Mouse (Mus musculus): ENCODE results near the gene Npr2. TPM values are rescaled to one million over a fixed set of nuclear protein-coding genes. Genes with fewer than 3 reads are reported as not detected.

Npr2 gene
- polyA plus RNA-seq, 1 experiment from 2014 or later = 11.1 TPM

GRCm38 (mm10) chr4:43674974-43675373 lies 43.2 kb downstream of the Npr2 start:
- ATAC-seq (ENCODE audit: low FRiP score, low TSS enrichment) = no peak
- Histone ChIP-seq H3K4me3 (ENCODE audit: low read length) (no peak overlapping the region), H3K4me1 (ENCODE audit: control insufficient read depth, insufficient read depth, low read length) (peaks cover 2% of the 10 kb centered on the region), H3K4me2 (replicated peaks; ENCODE audit: low read depth, low read length) (no peak overlapping the region), H3K9me3 (ENCODE audit: control insufficient read depth, low read length) (no peaks in the 10 kb centered on the region), H3K36me3 (ENCODE audit: control insufficient read depth, insufficient read depth, low read length) (peaks cover 2% of the 10 kb centered on the region; the same call in 1 of the 2 replicates), H3K27ac (ENCODE audit: low read depth, low read length) (no peak overlapping the region), H3K27me3 (ENCODE audit: control insufficient read depth, insufficient read depth, low read length) (no peaks in the 10 kb centered on the region), H3K9ac (ENCODE audit: low read depth, low read length) (no peak overlapping the region)
- WGBS = 83% methylated on average over 5 of the region's 5 CpGs

- H3K9me3 ChIP-seq (ENCODE audit: control insufficient read depth, low read length) = no peaks in the 10 kb centered on the region
- no peaks in the 10 kb centered on the region for H3K4me1 ChIP-seq (ENCODE audit: control insufficient read depth, insufficient read depth, low read length)
- H3K4me3 ChIP-seq (ENCODE audit: low read length) = no peak overlapping the region
- no peak overlapping the region for H3K4me2 ChIP-seq (replicated peaks; ENCODE audit: low read depth, low read length)
- no peak overlapping the region for H3K9ac ChIP-seq (ENCODE audit: low read depth, low read length)
- H3K27ac ChIP-seq (ENCODE audit: low read depth, low read length) = no peak overlapping the region
- WGBS = 72% methylated on average over 4 of the region's 4 CpGs
- H3K27me3 ChIP-seq (ENCODE audit: control insufficient read depth, insufficient read depth, low read length) = no peaks in the 10 kb centered on the region
- peaks cover 2% of the 10 kb centered on the region; the same call in 1 of the 2 replicates for H3K36me3 ChIP-seq (ENCODE audit: control insufficient read depth, insufficient read depth, low read length)
- no peak for ATAC-seq (ENCODE audit: low FRiP score, low TSS enrichment)
Measured at GRCm38 (mm10) chr4:43675608-43676007, 43.9 kb downstream of the Npr2 start.

GRCm38 (mm10) chr4:43678541-43678940 lies 46.8 kb downstream of the Npr2 start:
- H3K4me3 ChIP-seq (ENCODE audit: low read length) = no peak overlapping the region
- peaks cover 7% of the 10 kb centered on the region for H3K36me3 ChIP-seq (ENCODE audit: control insufficient read depth, insufficient read depth, low read length)
- no peak overlapping the region for H3K27ac ChIP-seq (ENCODE audit: low read depth, low read length)
- no peaks in the 10 kb centered on the region for H3K9me3 ChIP-seq (ENCODE audit: control insufficient read depth, low read length)
- no peaks in the 10 kb centered on the region for H3K27me3 ChIP-seq (ENCODE audit: control insufficient read depth, insufficient read depth, low read length)
- H3K4me2 ChIP-seq (replicated peaks; ENCODE audit: low read depth, low read length) = no peak overlapping the region
- 93% methylated on average over 6 of the region's 6 CpGs for WGBS
- H3K9ac ChIP-seq (ENCODE audit: low read depth, low read length) = no peak overlapping the region
- no peak for ATAC-seq (ENCODE audit: low FRiP score, low TSS enrichment)
- H3K4me1 ChIP-seq (ENCODE audit: control insufficient read depth, insufficient read depth, low read length) = no peaks in the 10 kb centered on the region

- H3K36me3 ChIP-seq (ENCODE audit: control insufficient read depth, insufficient read depth, low read length) = peaks cover 7% of the 10 kb centered on the region
- H3K9me3 ChIP-seq (ENCODE audit: control insufficient read depth, low read length) = no peaks in the 10 kb centered on the region
- no peaks in the 10 kb centered on the region for H3K27me3 ChIP-seq (ENCODE audit: control insufficient read depth, insufficient read depth, low read length)
- H3K4me3 ChIP-seq (ENCODE audit: low read length) = no peak overlapping the region
- H3K4me2 ChIP-seq (replicated peaks; ENCODE audit: low read depth, low read length) = no peak overlapping the region
- H3K4me1 ChIP-seq (ENCODE audit: control insufficient read depth, insufficient read depth, low read length) = no peaks in the 10 kb centered on the region
- no peak overlapping the region for H3K9ac ChIP-seq (ENCODE audit: low read depth, low read length)
- WGBS = 84% methylated on average over 7 of the region's 7 CpGs
- H3K27ac ChIP-seq (ENCODE audit: low read depth, low read length) = no peak overlapping the region
- ATAC-seq (ENCODE audit: low FRiP score, low TSS enrichment) = no peak
Measured at GRCm38 (mm10) chr4:43679416-43680043, 47.8 kb downstream of the Npr2 start.

- no peaks in the 10 kb centered on the region for H3K4me1 ChIP-seq (ENCODE audit: control insufficient read depth, insufficient read depth, low read length)
- WGBS = 96% methylated on average over 17 of the region's 17 CpGs
- no peak overlapping the region for H3K4me3 ChIP-seq (ENCODE audit: low read length)
- ATAC-seq (ENCODE audit: low FRiP score, low TSS enrichment) = no peak
- no peak overlapping the region for H3K4me2 ChIP-seq (replicated peaks; ENCODE audit: low read depth, low read length)
- no peak overlapping the region for H3K9ac ChIP-seq (ENCODE audit: low read depth, low read length)
- H3K36me3 ChIP-seq (ENCODE audit: control insufficient read depth, insufficient read depth, low read length) = no peaks in the 10 kb centered on the region
- no peaks in the 10 kb centered on the region for H3K27me3 ChIP-seq (ENCODE audit: control insufficient read depth, insufficient read depth, low read length)
- H3K9me3 ChIP-seq (ENCODE audit: control insufficient read depth, low read length) = no peaks in the 10 kb centered on the region
- no peak overlapping the region for H3K27ac ChIP-seq (ENCODE audit: low read depth, low read length)
Measured at GRCm38 (mm10) chr4:43690021-43690420, 58.3 kb downstream of the Npr2 start.

GRCm38 (mm10) chr4:43691026-43691425 lies 59.3 kb downstream of the Npr2 start:
- Histone ChIP-seq H3K9ac (ENCODE audit: low read depth, low read length) (no peak overlapping the region), H3K9me3 (ENCODE audit: control insufficient read depth, low read length) (no peaks in the 10 kb centered on the region), H3K4me1 (ENCODE audit: control insufficient read depth, insufficient read depth, low read length) (no peaks in the 10 kb centered on the region), H3K36me3 (ENCODE audit: control insufficient read depth, insufficient read depth, low read length) (no peaks in the 10 kb centered on the region), H3K27ac (ENCODE audit: low read depth, low read length) (no peak overlapping the region), H3K4me2 (replicated peaks; ENCODE audit: low read depth, low read length) (no peak overlapping the region), H3K4me3 (ENCODE audit: low read length) (no peak overlapping the region), H3K27me3 (ENCODE audit: control insufficient read depth, insufficient read depth, low read length) (no peaks in the 10 kb centered on the region)
- ATAC-seq (ENCODE audit: low FRiP score, low TSS enrichment) = no peak
- WGBS = 86% methylated on average over 5 of the region's 5 CpGs

GRCm38 (mm10) chr4:43693806-43694241 lies 62.1 kb downstream of the Npr2 start:
- ATAC-seq (ENCODE audit: low FRiP score, low TSS enrichment) = no peak
- Histone ChIP-seq H3K4me3 (ENCODE audit: low read length) (no peak overlapping the region), H3K4me1 (ENCODE audit: control insufficient read depth, insufficient read depth, low read length) (no peaks in the 10 kb centered on the region), H3K9ac (ENCODE audit: low read depth, low read length) (no peak overlapping the region), H3K27me3 (ENCODE audit: control insufficient read depth, insufficient read depth, low read length) (no peaks in the 10 kb centered on the region), H3K9me3 (ENCODE audit: control insufficient read depth, low read length) (no peaks in the 10 kb centered on the region), H3K27ac (ENCODE audit: low read depth, low read length) (no peak overlapping the region), H3K4me2 (replicated peaks; ENCODE audit: low read depth, low read length) (no peak overlapping the region), H3K36me3 (ENCODE audit: control insufficient read depth, insufficient read depth, low read length) (no peaks in the 10 kb centered on the region)
- WGBS = 77% methylated on average over 5 of the region's 5 CpGs

GRCm38 (mm10) chr4:43694439-43695248 lies 62.9 kb downstream of the Npr2 start:
- no peak for ATAC-seq (ENCODE audit: low FRiP score, low TSS enrichment)

GRCm38 (mm10) chr4:43695249-43695671 lies 63.5 kb downstream of the Npr2 start:
- Histone ChIP-seq H3K27me3 (ENCODE audit: control insufficient read depth, insufficient read depth, low read length) (no peaks in the 10 kb centered on the region), H3K4me1 (ENCODE audit: control insufficient read depth, insufficient read depth, low read length) (no peaks in the 10 kb centered on the region), H3K4me2 (replicated peaks; ENCODE audit: low read depth, low read length) (no peak overlapping the region), H3K4me3 (ENCODE audit: low read length) (no peak overlapping the region), H3K36me3 (ENCODE audit: control insufficient read depth, insufficient read depth, low read length) (no peaks in the 10 kb centered on the region), H3K9me3 (ENCODE audit: control insufficient read depth, low read length) (no peaks in the 10 kb centered on the region), H3K27ac (ENCODE audit: low read depth, low read length) (no peak overlapping the region), H3K9ac (ENCODE audit: low read depth, low read length) (no peak overlapping the region)
- WGBS = 33% methylated on average over 9 of the region's 9 CpGs
- ATAC-seq (ENCODE audit: low FRiP score, low TSS enrichment) = no peak

More at GRCm38 (mm10) chr4:43694439-43695248, 62.9 kb downstream of the Npr2 start:
- no peaks in the 10 kb centered on the region for H3K36me3 ChIP-seq (ENCODE audit: control insufficient read depth, insufficient read depth, low read length)
- no peak overlapping the region for H3K27ac ChIP-seq (ENCODE audit: low read depth, low read length)
- H3K4me3 ChIP-seq (ENCODE audit: low read length) = no peak overlapping the region
- no peak overlapping the region for H3K4me2 ChIP-seq (replicated peaks; ENCODE audit: low read depth, low read length)
- WGBS = 84% methylated on average over 1 of the region's 1 CpGs
- no peaks in the 10 kb centered on the region for H3K9me3 ChIP-seq (ENCODE audit: control insufficient read depth, low read length)
- no peaks in the 10 kb centered on the region for H3K4me1 ChIP-seq (ENCODE audit: control insufficient read depth, insufficient read depth, low read length)
- H3K9ac ChIP-seq (ENCODE audit: low read depth, low read length) = no peak overlapping the region
- no peaks in the 10 kb centered on the region for H3K27me3 ChIP-seq (ENCODE audit: control insufficient read depth, insufficient read depth, low read length)

All from kidney, embryonic 14.5 days (tissue).